10 mouse cellular contexts compared by ENCODE assay signal in the genomic region with DNA sequence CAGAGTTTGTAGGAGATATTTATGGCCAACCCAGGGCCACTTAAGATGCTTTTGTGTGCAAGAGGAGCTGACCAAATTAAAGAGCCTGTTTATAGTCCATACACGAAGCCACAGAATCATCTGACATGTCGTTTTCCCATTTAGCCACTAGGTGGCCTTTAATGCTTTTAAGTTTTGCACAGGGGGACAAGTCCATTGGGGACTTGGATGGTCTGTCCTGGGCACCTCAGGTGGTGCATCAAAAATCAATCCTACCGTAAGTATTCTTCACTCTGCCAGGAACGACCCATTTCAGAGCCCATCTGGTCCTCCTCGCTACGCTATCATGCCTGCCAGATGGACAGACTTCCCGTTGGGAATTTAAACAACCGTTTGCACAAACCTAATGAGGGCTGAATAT. TPM values are rescaled to one million over a fixed set of nuclear protein-coding genes. Genes with fewer than 3 reads are reported as not detected.
DNase-seq lines count a peak whose midpoint lies in the region; ATAC-seq and TF ChIP-seq lines count a peak whose summit lies in the region.
"Had no signal": no experiment of that assay in that cellular context is flagged by ENCODE, and none has a peak within 500 bp of the region (broad histone marks: within the 10 kb centered on the region; RNA-seq: fewer than 3 reads in every experiment).

No protein-coding gene starts in this region.

- no peaks in the 10 kb centered on the region for H3K27me3 ChIP-seq in hindbrain, embryonic 15.5 days
- H3K27me3 ChIP-seq in small intestine, adult 2 months (ENCODE audit: control insufficient read depth, insufficient read depth, low read length) = no peaks in the 10 kb centered on the region

- H3K4me3 ChIP-seq in hindbrain, embryonic 15.5 days = no peak overlapping the region
- H3K4me3 ChIP-seq in small intestine, adult 2 months (ENCODE audit: low read depth, low read length) = no peak overlapping the region
- H3K4me3 ChIP-seq: erythroblast, embryonic 14.5 days; myocyte had no signal

- peak; percentile 72; the same call in 1 of the 2 replicates for TF ChIP-seq CTCF in small intestine, adult 2 months (IDR thresholded peaks at IDR 0.05; ENCODE audit: extremely low read depth, insufficient read length, insufficient replicate concordance, low read depth, low read length)

- ATAC-seq in hindbrain, embryonic 15.5 days (ENCODE audit: low FRiP score, low read depth) = 0 out of 2 replicates have a peak, but pooled peaks have one; percentile 54

- H3K27ac ChIP-seq in hindbrain, embryonic 15.5 days (replicated peaks) = no peak overlapping the region
- no peak overlapping the region for H3K27ac ChIP-seq in small intestine, adult 2 months (ENCODE audit: insufficient read depth, low read depth, low read length)

- intact Hi-C loops in left cerebral cortex, postnatal 14 days (cut with DNase I) = loop anchor here (5.0 kb wide), 1 partner anchor 161 kb away; no protein-coding TSS in a partner anchor
- intact Hi-C loops in left cerebral cortex, postnatal 10 days (cut with DNase I) = no loop called here

- H3K36me3 ChIP-seq in hindbrain, embryonic 15.5 days = no peaks in the 10 kb centered on the region
- no peaks in the 10 kb centered on the region for H3K36me3 ChIP-seq in small intestine, adult 2 months (ENCODE audit: control insufficient read depth, insufficient read depth, low read length)

- peak; percentile 33 to 40 for DNase-seq in left cerebral cortex, postnatal 14 days (ENCODE audit: low spot score in 2 of 2)
- no peak for DNase-seq in left cerebral cortex, postnatal 10 days (ENCODE audit: extremely low spot score in 1 of 2, low spot score in 2 of 2)
- peak; percentile 75 for DNase-seq in R1 (ENCODE audit: low read depth, low spot score)
- peak; percentile 74 for DNase-seq in embryo, embryonic 11 days
- peak; percentile 49 for DNase-seq in lung, postnatal 14 days
- DNase-seq in ovary, postnatal 36 days (ENCODE audit: low spot score) = no peak

- H3K4me2 ChIP-seq in hindbrain, embryonic 15.5 days = peak overlapping the region; percentile 27; the same call in 1 of the 2 replicates

- WGBS in hindbrain, embryonic 15.5 days = 10% methylated on average over 8 of the region's 8 CpGs
- WGBS in small intestine, adult 2 months = 30% methylated on average over 8 of the region's 8 CpGs

- no peak for TF ChIP-seq POLR2A in small intestine, adult 2 months (IDR thresholded peaks at IDR 0.05; ENCODE audit: low read depth, low read length)

- no peaks in the 10 kb centered on the region for H3K4me1 ChIP-seq in hindbrain, embryonic 15.5 days (replicated peaks)
- no peaks in the 10 kb centered on the region for H3K4me1 ChIP-seq in small intestine, adult 2 months (ENCODE audit: control insufficient read depth, insufficient read depth, insufficient read length, low read length)

- H3K9ac ChIP-seq in hindbrain, embryonic 15.5 days = no peak overlapping the region

- H3K9me3 ChIP-seq in hindbrain, embryonic 15.5 days = no peaks in the 10 kb centered on the region

RNA-seq across cellular contexts. Expression of a gene that starts 32.8 kb away (rescaled TPM):
- 10 to 100 TPM; 18.7 to 19.0 TPM for total RNA-seq in left cerebral cortex, postnatal 14 days (2021)
- total RNA-seq in left cerebral cortex, postnatal 10 days (2021) = 10 to 100 TPM; 15.6 to 20.3 TPM
- 18.1 and 18.9 TPM in 2 replicates for polyA plus RNA-seq in hindbrain, embryonic 15.5 days (2015; fragmentation: Nextera tagmentation; extraction: Ambion mirVana)
- 12.4 and 22.4 TPM in 2 replicates for polyA plus RNA-seq in small intestine, adult 2 months (2012; rRNA removed)

RNA-seq across cellular contexts. Expression of a gene that starts 34.8 kb away (rescaled TPM):
- 10 to 100 TPM; 46.9 to 47.5 TPM for total RNA-seq in left cerebral cortex, postnatal 14 days (2021)
- 10 to 100 TPM; 42.7 to 44.8 TPM for total RNA-seq in left cerebral cortex, postnatal 10 days (2021)
- polyA plus RNA-seq in hindbrain, embryonic 15.5 days (2015; fragmentation: Nextera tagmentation; extraction: Ambion mirVana) = 23.0 and 24.2 TPM in 2 replicates
- 6.4 and 8.0 TPM in 2 replicates for polyA plus RNA-seq in small intestine, adult 2 months (2012; rRNA removed)

Comparison
In these comparisons a context has a peak if more than half of its experiments do, and no peak if none do; other contexts are left out.
1. DNase-seq: peak in left cerebral cortex, postnatal 14 days (2 of 2), R1 (single experiment), embryo, embryonic 11 days (single experiment) and lung, postnatal 14 days (single experiment); none in left cerebral cortex, postnatal 10 days (0 of 2) and ovary, postnatal 36 days (single experiment).